Mouse (Mus musculus) kidney, postnatal 0 days (tissue): Measurements from ENCODE around the gene Eif3i. TPM values are rescaled to one million over a fixed set of nuclear protein-coding genes. Genes with fewer than 3 reads are reported as not detected.

Experiments used
- ATAC-seq: fragments of 200-750 bp; cut with Nextera tagmentation; replicated peaks from 2 replicates; pipeline ENCODE4 v1.8.0; 2017; ENCODE audit warnings: low read depth, moderate number of reproducible peaks, moderate TSS enrichment, moderate library complexity; ENCODE audit not compliant: low FRiP score
- DNase-seq: peaks from one replicate; pipeline ENCODE4 v3.0.0-alpha.2; 2016; ENCODE audit warnings: low spot score
- H3K27ac ChIP-seq: fragments of 300-500 bp; sonication (generic); 2 replicates; pipeline ENCODE4 v1.5.1; 2014; ENCODE audit warnings: mild to moderate bottlenecking
- H3K27me3 ChIP-seq: fragments of 300-500 bp; sonication (generic); 2 replicates; pipeline ENCODE4 v1.6.1; 2014; ENCODE audit warnings: low read length, mixed read lengths; ENCODE audit not compliant: insufficient read depth
- H3K36me3 ChIP-seq: fragments of 300-500 bp; sonication (generic); 2 replicates; pipeline ENCODE4 v1.6.1; 2014; ENCODE audit warnings: low read length, mixed read lengths; ENCODE audit not compliant: insufficient read depth
- H3K4me1 ChIP-seq: fragments of 300-500 bp; sonication (generic); replicated peaks from 2 replicates; pipeline ENCODE4 v1.6.1; 2014; ENCODE audit warnings: antibody characterized with exemption, low read length, mixed read lengths; ENCODE audit not compliant: insufficient read depth
- H3K4me2 ChIP-seq: fragments of 300-500 bp; sonication (generic); 2 replicates; pipeline ENCODE4 v1.6.1; 2014; ENCODE audit warnings: mild to moderate bottlenecking, low read length, moderate library complexity, mixed read lengths
- H3K4me3 ChIP-seq: fragments of 300-500 bp; sonication (generic); replicated peaks from 2 replicates; pipeline ENCODE4 v1.5.1; 2014; ENCODE audit warnings: low read depth, low read length
- H3K9ac ChIP-seq: fragments of 300-500 bp; sonication (generic); 2 replicates; pipeline ENCODE4 v1.6.1; 2014; ENCODE audit warnings: low read depth, low read length
- H3K9me3 ChIP-seq: fragments of 300-500 bp; sonication (generic); replicated peaks from 2 replicates; pipeline ENCODE4 v1.6.1; 2016; ENCODE audit warnings: low read length, inconsistent platforms, mixed read lengths
- CTCF ChIP-seq: IDR thresholded peaks from 2 replicates; pipeline ENCODE4 v1.5.1; 2016; ENCODE audit warnings: antibody characterized with exemption, low read depth, mild to moderate bottlenecking, moderate library complexity
- WGBS: fragments of 180-500 bp; shearing (Covaris S2); extraction: QIAGEN DNeasy Blood & Tissue Kit; methylation state at CpG from one replicate; pipeline ENCODE4 v1.1.7; 2014; 5-methylcytosine and 5-hydroxymethylcytosine counted together
- polyA plus RNA-seq: library from polyadenylated mRNA; unstranded; fragments of >200 nt; fragmentation: Nextera tagmentation; extraction: Ambion mirVana; gene quantifications from 2 replicates; pipeline ENCODE4 v1.2.1, GENCODE M21; 2015

Eif3i gene
- polyA plus RNA-seq, 1 experiment from 2014 or later: 298 TPM

- 93% methylated on average over 3 of the region's 3 CpGs for WGBS
- H3K27ac ChIP-seq: no peak overlapping the region
- DNase-seq (no peak), ATAC-seq (no peak)
- H3K36me3 ChIP-seq: 0 out of 2 replicates have a peak, but pooled peaks cover 7% of the 10 kb centered on the region
- no peaks in the 10 kb centered on the region for H3K9me3 ChIP-seq
- no peak overlapping the region for H3K4me3 ChIP-seq
- no peak overlapping the region for H3K4me2 ChIP-seq
- no peak for TF ChIP-seq CTCF
- H3K9ac ChIP-seq: no peak overlapping the region
- H3K27me3 ChIP-seq: no peaks in the 10 kb centered on the region
- peaks cover 9% of the 10 kb centered on the region for H3K4me1 ChIP-seq
Measured at GRCm38 (mm10) chr4:129616631-129617030, 16.2 kb upstream of the Eif3i start.

- TF ChIP-seq CTCF: no peak
- Histone ChIP-seq H3K27me3 (no peaks in the 10 kb centered on the region), H3K36me3 (0 out of 2 replicates have a peak, but pooled peaks cover 7% of the 10 kb centered on the region), H3K27ac (no peak overlapping the region), H3K9me3 (no peaks in the 10 kb centered on the region), H3K4me3 (no peak overlapping the region), H3K4me1 (peaks cover 9% of the 10 kb centered on the region), H3K4me2 (no peak overlapping the region), H3K9ac (no peak overlapping the region)
- WGBS: 85% methylated on average over 9 of the region's 9 CpGs
- ATAC-seq: no peak
- DNase-seq: no peak
Measured at GRCm38 (mm10) chr4:129615801-129616290, 15.4 kb upstream of the Eif3i start.

GRCm38 (mm10) chr4:129614093-129614492, 13.6 kb upstream of the Eif3i start, which contains the start of gene Dcdc2b:
Gene Dcdc2b, minus strand, starts transcription at chr4:129614257.
- no peaks in the 10 kb centered on the region for H3K9me3 ChIP-seq
- H3K36me3 ChIP-seq: 0 out of 2 replicates have a peak, but pooled peaks cover 8% of the 10 kb centered on the region
- H3K9ac ChIP-seq: no peak within 1 kb of the TSS
- WGBS: 84% methylated on average over 6 of the region's 6 CpGs
- DNase-seq: no peak
- no peak for ATAC-seq
- H3K27me3 ChIP-seq: no peaks in the 10 kb centered on the region
- TF ChIP-seq CTCF: no peak
- H3K4me1 ChIP-seq: peaks cover 9% of the 10 kb centered on the region
- H3K27ac ChIP-seq: no peak within 1 kb of the TSS
- H3K4me3 ChIP-seq: no peak within 1 kb of the TSS
- H3K4me2 ChIP-seq: no peak within 1 kb of the TSS

GRCm38 (mm10) chr4:129610472-129610871, 10.0 kb upstream of the Eif3i start:
- 59% methylated on average over 4 of the region's 4 CpGs for WGBS
- no peak for ATAC-seq

GRCm38 (mm10) chr4:129610026-129610425, 9.6 kb upstream of the Eif3i start:
- Histone ChIP-seq H3K27me3 (no peaks in the 10 kb centered on the region), H3K4me3 (no peak overlapping the region), H3K9ac (no peak overlapping the region), H3K36me3 (peaks cover 18% of the 10 kb centered on the region), H3K4me1 (no peaks in the 10 kb centered on the region), H3K9me3 (no peaks in the 10 kb centered on the region), H3K27ac (no peak overlapping the region), H3K4me2 (no peak overlapping the region)
- ATAC-seq (no peak), DNase-seq (no peak)
- no peak for TF ChIP-seq CTCF
- 61% methylated on average over 4 of the region's 4 CpGs for WGBS

More at GRCm38 (mm10) chr4:129610472-129610871, 10.0 kb upstream of the Eif3i start:
- Histone ChIP-seq H3K27ac (no peak overlapping the region), H3K27me3 (no peaks in the 10 kb centered on the region), H3K4me3 (no peak overlapping the region), H3K4me1 (no peaks in the 10 kb centered on the region), H3K9me3 (no peaks in the 10 kb centered on the region), H3K36me3 (peaks cover 18% of the 10 kb centered on the region), H3K4me2 (no peak overlapping the region), H3K9ac (no peak overlapping the region)
- TF ChIP-seq CTCF: no peak
- DNase-seq: no peak

GRCm38 (mm10) chr4:129609139-129609631, 8.7 kb upstream of the Eif3i start:
- no peak for TF ChIP-seq CTCF
- H3K4me1 ChIP-seq: no peaks in the 10 kb centered on the region
- WGBS: 81% methylated on average over 12 of the region's 12 CpGs
- no peak overlapping the region for H3K9ac ChIP-seq
- DNase-seq: no peak
- no peak overlapping the region for H3K27ac ChIP-seq
- H3K4me3 ChIP-seq: no peak overlapping the region
- H3K4me2 ChIP-seq: no peak overlapping the region
- H3K36me3 ChIP-seq: peaks cover 22% of the 10 kb centered on the region
- no peaks in the 10 kb centered on the region for H3K27me3 ChIP-seq
- no peaks in the 10 kb centered on the region for H3K9me3 ChIP-seq
- peak; percentile 8; the same call in 1 of the 2 replicates for ATAC-seq
